Comparison of ENCODE assay signal across 8 mouse cellular contexts in genomic region chr11:85310713-85311574, GRCm38 (mm10). TPM values are rescaled to one million over a fixed set of nuclear protein-coding genes. Genes with fewer than 3 reads are reported as not detected.
DNase-seq lines count a peak whose midpoint lies in the region; ATAC-seq lines count a peak whose summit lies in the region.

Gene Ppm1d, plus strand, starts transcription at chr11:85311244.

- no peaks in the 10 kb centered on the region for H3K9me3 ChIP-seq in hindbrain, embryonic 15.5 days

- peaks cover 4% of the 10 kb centered on the region; the same call in 1 of the 2 replicates for H3K36me3 ChIP-seq in hindbrain, embryonic 15.5 days

- no peaks in the 10 kb centered on the region for H3K27me3 ChIP-seq in hindbrain, embryonic 15.5 days

- DNase-seq in T-cell, adult 2 months (ENCODE audit: low spot score): peak; percentile 96
- DNase-seq in cerebellum, postnatal 36 days: peak; percentile 98
- peak; percentile 93 to 96 for DNase-seq in frontal cortex, postnatal 36 days (ENCODE audit: low spot score in 2 of 2)
- DNase-seq in left cerebral cortex, adult 11 months (ENCODE audit: low spot score): peak; percentile 96
- peak; percentile 98 for DNase-seq in lung, postnatal 4 days
- DNase-seq in retina, postnatal 7 days (ENCODE audit: low read depth, low spot score): peak; percentile 100
- DNase-seq in urinary bladder, adult 2 months (ENCODE audit: low spot score): peak; percentile 96

- peak within 1 kb of the TSS; percentile 97 for H3K4me2 ChIP-seq in hindbrain, embryonic 15.5 days

- ATAC-seq in hindbrain, embryonic 15.5 days (ENCODE audit: low FRiP score, low read depth): peak; percentile 96

- peak within 1 kb of the TSS; percentile 85 for H3K27ac ChIP-seq in hindbrain, embryonic 15.5 days (replicated peaks)

- WGBS in hindbrain, embryonic 15.5 days: under 1% methylated on average over 70 of the region's 78 CpGs

- peaks cover 30% of the 10 kb centered on the region for H3K4me1 ChIP-seq in hindbrain, embryonic 15.5 days (replicated peaks)

- peak within 1 kb of the TSS; percentile 58 for H3K9ac ChIP-seq in hindbrain, embryonic 15.5 days

- peak within 1 kb of the TSS; percentile 87 for H3K4me3 ChIP-seq in hindbrain, embryonic 15.5 days

RNA-seq across cellular contexts. Expression of gene Ppm1d, which starts in this region (rescaled TPM):
- 16.8 and 17.2 TPM in 2 replicates for polyA plus RNA-seq in hindbrain, embryonic 15.5 days (2015; fragmentation: Nextera tagmentation; extraction: Ambion mirVana)
- polyA plus RNA-seq in urinary bladder, adult 2 months (2012; rRNA removed): 7.9 and 8.5 TPM in 2 replicates

Comparison
In these comparisons a context has a peak if more than half of its experiments do, and no peak if none do; other contexts are left out.
1. Peak in every context shown above with its lines: DNase-seq, ATAC-seq, H3K4me3 ChIP-seq and H3K27ac ChIP-seq.